Mouse (Mus musculus): Measurements from ENCODE around the gene Snx29. TPM values are rescaled to one million over a fixed set of nuclear protein-coding genes. Genes with fewer than 3 reads are reported as not detected.
A peak's percentile ranks its signal among the peaks of the same experiment; 100 is the strongest.
"Not testable (repeated sequence)": the region's sequence is repeated elsewhere in the genome, so short reads cannot be mapped to it uniquely, and the experiment has no call there.

Gene Snx29
- polyA plus RNA-seq, 1 experiment from 2014 or later = 19.2 TPM

DNA sequence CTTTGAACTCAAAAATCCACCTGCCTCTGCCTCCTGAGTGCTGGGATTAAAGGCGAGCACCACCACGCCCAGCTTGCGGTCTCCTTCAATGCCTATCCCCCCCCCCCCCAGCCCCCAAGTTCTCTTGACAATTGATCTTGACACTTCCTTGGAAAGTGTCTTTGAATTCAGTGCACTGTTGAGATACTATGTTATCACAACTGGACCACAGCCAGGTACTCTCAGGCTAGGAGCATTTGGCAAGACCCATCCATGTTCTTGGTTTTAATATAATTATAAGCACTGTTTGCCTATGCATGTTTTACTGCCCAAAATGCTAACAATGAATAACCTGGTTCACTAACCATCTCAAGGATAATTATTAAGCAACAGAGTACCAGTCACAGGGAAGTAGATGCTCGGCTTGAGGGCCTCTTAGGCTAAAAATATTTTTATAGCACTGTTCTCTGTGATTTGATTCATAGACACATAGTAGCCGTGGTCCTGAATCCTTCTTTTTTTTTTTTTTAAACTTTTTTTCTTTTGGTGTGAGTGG is 6.9 kb upstream of the Snx29 start:
- H3K27me3 ChIP-seq = no peaks in the 10 kb centered on the region
- no peak overlapping the region for H3K27ac ChIP-seq
- H3K4me2 ChIP-seq (replicated peaks) = no peak overlapping the region
- no peak for ATAC-seq (ENCODE audit: low FRiP score)
- H3K9me3 ChIP-seq (replicated peaks) = no peaks in the 10 kb centered on the region
- H3K4me3 ChIP-seq = no peak overlapping the region
- 89% methylated on average over 5 of the region's 5 CpGs for WGBS
- H3K36me3 ChIP-seq = no peaks in the 10 kb centered on the region
- H3K9ac ChIP-seq = no peak overlapping the region
- no peaks in the 10 kb centered on the region for H3K4me1 ChIP-seq

DNA sequence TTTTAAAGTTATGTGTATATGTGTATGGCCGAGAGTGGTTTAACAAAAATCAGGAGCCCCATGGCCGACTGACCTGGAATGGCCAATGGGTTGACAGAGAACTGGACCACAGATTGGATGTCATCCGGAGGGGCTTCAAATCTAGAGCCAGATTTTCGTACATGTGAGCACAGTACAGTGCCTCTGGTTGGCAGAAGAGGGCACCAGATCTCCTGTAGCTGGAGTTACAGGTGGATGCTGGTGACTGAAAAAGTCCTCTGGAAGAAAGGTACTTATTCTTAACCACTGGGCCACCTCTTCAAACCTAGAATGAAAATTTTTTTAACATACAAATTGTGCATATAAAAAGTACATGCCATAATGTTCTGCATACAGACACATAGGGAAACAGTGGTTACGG is 6.0 kb upstream of the Snx29 start:
- WGBS = 69% methylated on average over 5 of the region's 5 CpGs

DNA sequence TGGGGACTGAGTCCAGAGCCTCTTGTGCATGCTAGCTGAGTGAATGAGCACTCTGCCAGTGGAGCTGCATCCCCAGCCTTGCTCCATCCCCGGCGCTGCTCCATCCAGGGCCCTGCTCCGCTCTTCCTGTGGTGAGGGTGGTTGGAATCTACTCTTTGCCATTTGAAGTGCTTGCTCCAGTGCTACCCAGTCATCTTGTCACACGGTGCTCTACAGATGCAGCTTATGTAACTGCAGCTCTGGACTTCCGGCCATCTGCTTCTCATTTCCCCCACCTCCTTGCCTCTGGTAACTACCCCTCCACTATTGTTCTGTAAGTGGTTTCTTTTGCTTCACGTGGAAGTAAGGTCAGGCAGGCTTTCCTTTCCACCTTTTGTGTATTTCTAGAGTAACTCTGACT is 5.4 kb upstream of the Snx29 start:
- H3K4me2 ChIP-seq (replicated peaks) = no peak overlapping the region
- H3K27ac ChIP-seq = no peak overlapping the region
- H3K9me3 ChIP-seq (replicated peaks) = no peaks in the 10 kb centered on the region
- no peak overlapping the region for H3K9ac ChIP-seq
- ATAC-seq (ENCODE audit: low FRiP score) = no peak
- no peaks in the 10 kb centered on the region for H3K36me3 ChIP-seq
- peaks cover 2% of the 10 kb centered on the region; the same call in 1 of the 2 replicates for H3K4me1 ChIP-seq
- H3K27me3 ChIP-seq = no peaks in the 10 kb centered on the region
- 71% methylated on average over 6 of the region's 6 CpGs for WGBS
- H3K4me3 ChIP-seq = no peak overlapping the region

More for the DNA sequence above, 6.0 kb upstream of the Snx29 start:
- H3K4me1 ChIP-seq = no peaks in the 10 kb centered on the region
- H3K27ac ChIP-seq = no peak overlapping the region
- ATAC-seq (ENCODE audit: low FRiP score) = no peak
- no peak overlapping the region for H3K4me2 ChIP-seq (replicated peaks)
- H3K9me3 ChIP-seq (replicated peaks) = no peaks in the 10 kb centered on the region
- no peaks in the 10 kb centered on the region for H3K27me3 ChIP-seq
- H3K9ac ChIP-seq = no peak overlapping the region
- H3K4me3 ChIP-seq = no peak overlapping the region
- no peaks in the 10 kb centered on the region for H3K36me3 ChIP-seq

DNA sequence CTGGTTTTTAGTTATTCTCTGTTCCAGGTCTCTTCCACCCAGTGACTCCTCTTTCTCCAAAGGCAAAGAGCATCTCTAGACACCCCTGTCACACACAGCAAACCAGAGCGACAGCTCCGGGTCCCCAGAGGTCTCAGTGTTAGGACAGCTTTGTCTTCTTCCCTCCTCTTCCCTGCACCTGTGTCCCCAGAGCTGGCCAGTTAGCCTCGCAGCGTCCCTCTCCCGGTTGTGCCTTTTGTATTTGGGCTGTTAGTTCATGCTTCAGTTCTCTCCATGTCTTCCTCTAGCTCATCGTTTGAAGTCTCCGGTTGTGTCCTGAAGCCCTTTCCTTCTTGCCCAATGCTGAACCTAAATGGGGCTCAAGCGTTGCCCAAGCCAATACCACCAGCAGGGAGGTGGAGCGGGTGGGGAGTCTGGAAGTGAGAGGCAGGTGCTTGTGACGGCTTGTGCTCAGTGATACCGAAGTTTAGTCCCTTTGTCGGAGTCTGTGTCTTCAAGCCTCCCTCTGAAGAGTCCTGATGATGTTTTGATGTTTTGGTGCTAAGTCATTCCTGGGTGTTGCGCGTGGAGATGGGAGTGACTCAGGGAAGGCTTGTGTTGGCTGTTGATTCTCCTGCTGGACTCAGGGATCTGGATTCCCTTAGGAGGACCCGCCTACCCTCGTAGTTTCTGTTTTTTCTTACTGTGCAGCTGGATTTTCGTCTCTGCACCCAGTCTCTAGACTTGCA is 780 bp downstream of the Snx29 start:
- peak; percentile 68 for ATAC-seq (ENCODE audit: low FRiP score)
- H3K4me3 ChIP-seq = peak overlapping the region; percentile 74
- H3K36me3 ChIP-seq = no peaks in the 10 kb centered on the region
- 6% methylated on average over 17 of the region's 17 CpGs for WGBS
- H3K27me3 ChIP-seq = no peaks in the 10 kb centered on the region
- peak overlapping the region; percentile 87 for H3K27ac ChIP-seq
- peak overlapping the region; percentile 86 for H3K4me2 ChIP-seq (replicated peaks)
- H3K9ac ChIP-seq = peak overlapping the region; percentile 90
- H3K9me3 ChIP-seq (replicated peaks) = no peaks in the 10 kb centered on the region
- peaks cover 11% of the 10 kb centered on the region for H3K4me1 ChIP-seq

DNA sequence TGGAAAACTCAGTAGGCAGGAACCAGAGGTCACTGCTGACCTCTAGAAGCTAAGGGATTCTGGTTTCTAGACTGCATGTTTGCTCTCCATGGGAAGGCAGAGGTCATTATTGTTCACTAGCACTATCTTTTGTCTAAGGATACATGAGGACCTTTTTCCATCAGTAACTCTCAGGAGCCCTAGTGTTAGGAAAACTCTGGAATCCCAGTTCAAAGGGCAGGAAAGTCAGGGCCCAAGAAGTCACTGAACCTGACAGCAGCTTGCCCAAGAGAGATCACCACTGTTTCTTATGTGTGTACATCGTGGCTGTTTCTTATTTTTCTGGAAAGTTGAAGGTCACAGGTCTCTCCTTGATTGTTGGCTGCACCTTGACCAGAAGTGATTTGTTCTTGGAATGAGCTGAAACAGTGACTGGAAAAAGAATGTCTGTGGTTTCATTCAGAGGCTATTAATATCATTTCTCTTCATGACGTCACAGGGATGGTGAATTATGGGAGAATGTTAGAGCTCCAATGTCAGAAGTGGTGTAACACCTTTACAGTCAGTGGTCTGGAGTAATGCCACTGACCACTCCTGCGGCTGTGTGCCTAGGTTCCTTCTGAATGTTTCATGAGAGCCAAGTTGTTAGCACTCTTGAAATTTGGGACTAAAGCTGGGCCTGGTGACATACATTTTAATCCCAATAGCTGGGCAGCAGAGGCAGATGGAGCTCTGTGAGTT is 7.5 kb downstream of the Snx29 start:
- WGBS = 90% methylated on average over 3 of the region's 3 CpGs
- no peak for ATAC-seq (ENCODE audit: low FRiP score)
- Histone ChIP-seq H3K9me3 (replicated peaks) (no peaks in the 10 kb centered on the region), H3K27me3 (no peaks in the 10 kb centered on the region), H3K36me3 (no peaks in the 10 kb centered on the region; the same call in 1 of the 2 replicates), H3K4me1 (no peaks in the 10 kb centered on the region), H3K9ac (no peak overlapping the region), H3K27ac (no peak overlapping the region), H3K4me3 (no peak overlapping the region), H3K4me2 (replicated peaks) (no peak overlapping the region)

DNA sequence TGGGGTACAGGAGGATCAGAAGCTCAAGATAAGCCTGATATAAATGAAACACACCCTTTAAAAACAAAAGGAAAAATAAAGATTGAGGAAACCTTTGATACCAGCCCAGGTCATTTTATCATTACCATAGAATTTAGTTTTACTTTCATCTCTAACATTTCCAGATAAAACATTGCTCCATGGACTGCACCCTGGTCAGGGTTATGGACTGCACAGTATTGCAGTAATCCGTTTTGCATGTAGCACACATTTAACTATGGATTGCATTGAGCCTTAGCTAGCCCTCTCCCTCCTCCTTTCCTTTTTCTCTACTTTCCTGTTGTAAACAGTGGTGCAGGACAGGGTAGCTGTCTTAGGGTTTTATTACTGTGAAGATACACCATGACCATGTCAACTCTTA is 8.3 kb downstream of the Snx29 start:
- no peaks in the 10 kb centered on the region; the same call in 1 of the 2 replicates for H3K36me3 ChIP-seq
- H3K27ac ChIP-seq = no peak overlapping the region
- H3K4me1 ChIP-seq = no peaks in the 10 kb centered on the region
- no peaks in the 10 kb centered on the region for H3K27me3 ChIP-seq
- H3K4me2 ChIP-seq (replicated peaks) = no peak overlapping the region
- H3K4me3 ChIP-seq = no peak overlapping the region
- no peak for ATAC-seq (ENCODE audit: low FRiP score)
- no peak overlapping the region for H3K9ac ChIP-seq
- WGBS = 94% methylated on average over 1 of the region's 1 CpGs
- no peaks in the 10 kb centered on the region for H3K9me3 ChIP-seq (replicated peaks)

DNA sequence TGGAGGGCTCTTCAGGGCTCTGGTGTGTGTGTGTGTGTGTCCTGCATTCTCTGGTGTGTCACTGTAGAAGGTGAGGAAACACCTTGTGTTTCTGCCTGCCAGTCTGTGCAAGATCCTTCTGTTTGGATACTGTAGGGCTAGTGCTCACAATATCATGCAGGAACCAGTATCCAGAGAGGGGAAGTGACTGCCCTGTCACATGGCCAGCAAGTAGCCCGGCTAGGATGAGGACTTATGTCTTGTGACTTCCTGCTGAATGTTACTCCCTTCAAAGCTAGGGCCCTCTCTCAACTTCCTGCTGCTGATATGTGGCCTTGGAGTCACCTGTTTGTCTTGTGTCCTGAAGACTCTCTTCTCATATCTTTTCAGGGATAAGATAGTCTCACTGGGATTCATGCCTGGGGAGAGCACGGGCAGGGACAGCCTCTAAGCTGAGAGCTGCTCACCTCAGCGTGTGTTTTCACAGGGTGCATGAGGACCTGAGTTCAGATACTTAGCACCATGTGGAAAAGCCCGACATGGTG is 20.6 kb downstream of the Snx29 start:
- WGBS = 84% methylated on average over 4 of the region's 4 CpGs

DNA sequence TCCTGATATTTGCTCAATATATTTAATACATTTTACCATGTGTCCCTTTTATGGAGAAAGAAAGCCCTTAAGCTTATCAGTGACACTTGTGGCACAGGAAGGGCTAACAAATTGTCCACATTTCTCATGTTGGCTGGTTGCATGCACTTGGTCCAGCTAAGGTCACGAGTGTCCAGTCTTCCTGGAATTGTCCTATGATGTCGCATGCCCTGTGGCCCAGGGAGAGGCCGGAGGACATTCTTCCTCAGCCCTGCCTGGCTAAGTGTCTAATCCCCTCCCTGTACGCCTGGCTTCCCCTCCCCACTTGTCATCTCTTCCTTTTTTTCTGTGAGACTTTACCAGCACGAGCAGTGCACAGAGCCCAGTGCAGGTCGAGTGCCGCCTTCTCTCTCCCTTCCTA is 29.2 kb downstream of the Snx29 start:
- no peak overlapping the region for H3K9ac ChIP-seq
- H3K27ac ChIP-seq = no peak overlapping the region
- H3K4me3 ChIP-seq = no peak overlapping the region
- H3K36me3 ChIP-seq = peaks cover 3% of the 10 kb centered on the region; the same call in 1 of the 2 replicates
- no peaks in the 10 kb centered on the region for H3K27me3 ChIP-seq
- ATAC-seq (ENCODE audit: low FRiP score) = no peak
- no peaks in the 10 kb centered on the region for H3K4me1 ChIP-seq
- H3K9me3 ChIP-seq (replicated peaks) = no peaks in the 10 kb centered on the region
- no peak overlapping the region for H3K4me2 ChIP-seq (replicated peaks)
- 84% methylated on average over 7 of the region's 7 CpGs for WGBS

More for the DNA sequence above, 20.6 kb downstream of the Snx29 start:
- Histone ChIP-seq H3K4me3 (no peak overlapping the region), H3K4me1 (no peaks in the 10 kb centered on the region), H3K9me3 (replicated peaks) (no peaks in the 10 kb centered on the region), H3K4me2 (replicated peaks) (no peak overlapping the region), H3K27ac (no peak overlapping the region), H3K9ac (no peak overlapping the region), H3K27me3 (no peaks in the 10 kb centered on the region), H3K36me3 (no peaks in the 10 kb centered on the region)
- no peak for ATAC-seq (ENCODE audit: low FRiP score)

DNA sequence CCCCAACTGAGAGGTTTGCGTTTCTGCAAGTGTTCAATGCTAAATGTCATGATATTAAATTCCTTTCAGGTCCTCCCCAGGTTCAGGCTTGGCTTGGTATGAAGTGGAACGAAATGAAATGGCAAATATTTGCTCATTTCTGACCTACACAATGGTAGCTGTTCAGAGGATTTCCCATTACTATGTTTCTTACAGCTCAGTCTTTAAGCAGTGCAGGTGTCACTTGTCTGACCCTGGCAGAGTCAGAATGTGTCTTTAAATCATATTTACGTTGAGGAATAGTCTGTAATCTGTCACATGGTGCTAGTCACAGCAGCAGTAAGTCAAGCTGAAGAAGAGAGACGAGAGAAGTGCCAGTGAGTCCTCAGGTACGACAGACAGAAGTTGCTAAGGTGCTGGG is 36.5 kb downstream of the Snx29 start:
- H3K4me1 ChIP-seq = 0 out of 2 replicates have a peak, but pooled peaks cover 3% of the 10 kb centered on the region
- no peak for ATAC-seq (ENCODE audit: low FRiP score)
- no peaks in the 10 kb centered on the region for H3K9me3 ChIP-seq (replicated peaks)
- H3K4me2 ChIP-seq (replicated peaks) = no peak overlapping the region
- H3K36me3 ChIP-seq = no peaks in the 10 kb centered on the region; the same call in 1 of the 2 replicates
- H3K9ac ChIP-seq = no peak overlapping the region
- H3K4me3 ChIP-seq = no peak overlapping the region
- H3K27me3 ChIP-seq = no peaks in the 10 kb centered on the region
- WGBS = 81% methylated on average over 5 of the region's 5 CpGs
- no peak overlapping the region for H3K27ac ChIP-seq

DNA sequence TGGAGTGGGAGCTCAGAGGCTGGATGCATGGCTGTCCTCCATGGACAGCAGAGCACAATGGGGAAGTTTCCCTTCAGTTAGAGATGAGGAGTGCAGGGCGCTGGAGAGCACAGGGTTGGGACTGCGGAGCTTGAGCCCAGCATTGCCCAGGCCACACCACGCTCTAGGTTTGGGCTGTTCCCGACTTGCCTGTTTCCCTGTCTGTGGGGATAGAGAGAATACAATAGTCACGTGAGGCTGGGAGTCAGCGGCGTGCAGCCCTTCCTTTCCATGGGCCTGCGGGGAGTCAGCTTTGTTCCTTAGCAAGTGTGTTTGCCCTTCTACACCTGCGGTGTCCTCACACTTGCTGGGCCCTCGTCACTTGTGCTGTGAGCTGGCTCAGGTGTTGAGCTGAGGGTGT is 37.2 kb downstream of the Snx29 start:
- H3K27me3 ChIP-seq = no peaks in the 10 kb centered on the region
- no peak overlapping the region for H3K4me2 ChIP-seq (replicated peaks)
- no peaks in the 10 kb centered on the region; the same call in 1 of the 2 replicates for H3K36me3 ChIP-seq
- no peak overlapping the region for H3K4me3 ChIP-seq
- ATAC-seq (ENCODE audit: low FRiP score) = no peak
- H3K9me3 ChIP-seq (replicated peaks) = no peaks in the 10 kb centered on the region
- 0 out of 2 replicates have a peak, but pooled peaks cover 3% of the 10 kb centered on the region for H3K4me1 ChIP-seq
- no peak overlapping the region for H3K27ac ChIP-seq
- 33% methylated on average over 10 of the region's 10 CpGs for WGBS
- H3K9ac ChIP-seq = no peak overlapping the region

DNA sequence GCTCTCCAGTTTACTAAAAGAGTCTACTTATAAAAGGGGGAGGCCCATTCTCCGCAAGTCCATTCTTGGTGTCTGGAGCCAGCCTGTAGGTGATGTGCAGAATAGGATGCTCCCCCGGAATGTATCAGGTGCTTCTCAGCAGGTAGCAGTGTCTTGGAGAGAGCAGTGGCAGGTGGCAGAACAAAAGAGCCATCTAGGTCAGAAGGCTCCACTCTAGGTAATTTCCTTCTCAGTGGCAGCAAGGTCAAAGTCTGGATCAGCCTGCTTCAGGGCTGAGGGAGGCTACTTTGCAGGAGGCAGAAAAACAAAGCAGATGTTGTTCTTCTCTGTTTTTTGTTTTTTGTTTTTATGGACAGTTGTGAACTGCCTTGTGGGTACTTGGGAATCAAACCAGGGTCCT is 37.9 kb downstream of the Snx29 start:
- H3K4me1 ChIP-seq; H3K9ac ChIP-seq; H3K27ac ChIP-seq; H3K4me2 ChIP-seq (replicated peaks); H3K9me3 ChIP-seq (replicated peaks); ATAC-seq (ENCODE audit: low FRiP score); H3K36me3 ChIP-seq; H3K4me3 ChIP-seq; H3K27me3 ChIP-seq: not testable (repeated sequence)
- WGBS = 66% methylated on average over 2 of the region's 2 CpGs

DNA sequence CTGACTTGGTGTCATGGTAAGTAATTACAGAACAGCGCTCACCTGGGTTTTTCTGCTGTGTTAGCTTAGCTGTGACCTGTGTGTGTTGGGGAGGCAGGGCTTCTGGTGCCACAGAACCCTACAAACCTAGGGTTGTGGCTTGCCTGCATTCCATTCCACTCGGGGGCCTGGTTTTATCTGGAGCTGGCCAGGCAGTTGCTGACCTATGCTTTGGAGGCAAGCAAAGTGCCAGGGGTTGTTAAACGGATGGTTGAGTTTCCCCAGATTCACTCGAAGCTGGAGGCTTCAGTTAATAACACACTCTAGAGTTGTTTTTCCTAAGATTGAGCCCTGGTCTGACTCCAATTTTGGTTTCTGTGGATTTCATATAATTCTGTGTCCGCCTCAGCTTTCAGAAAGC is 42.9 kb downstream of the Snx29 start:
- Histone ChIP-seq H3K9me3 (replicated peaks) (no peaks in the 10 kb centered on the region), H3K36me3 (no peaks in the 10 kb centered on the region), H3K4me2 (replicated peaks) (no peak overlapping the region), H3K27ac (no peak overlapping the region), H3K4me1 (peaks cover 24% of the 10 kb centered on the region), H3K27me3 (no peaks in the 10 kb centered on the region; the same call in 1 of the 2 replicates), H3K9ac (no peak overlapping the region), H3K4me3 (no peak overlapping the region)
- WGBS = 66% methylated on average over 5 of the region's 5 CpGs
- ATAC-seq (ENCODE audit: low FRiP score) = no peak
